23 mouse cellular contexts compared by ENCODE assay signal in genomic region chr7:79894790-79895189, GRCm38 (mm10). TPM values are rescaled to one million over a fixed set of nuclear protein-coding genes. Genes with fewer than 3 reads are reported as not detected.
"Had no signal": no experiment of that assay in that cellular context is flagged by ENCODE, and none has a peak within 500 bp of the region (broad histone marks: within the 10 kb centered on the region; RNA-seq: fewer than 3 reads in every experiment).

No protein-coding gene starts in this region.

- H3K9ac ChIP-seq: heart, embryonic 12.5 days; hindbrain, embryonic 12.5 days; hindbrain, embryonic 14.5 days; limb, embryonic 12.5 days; liver, embryonic 13.5 days had no signal

- H3K27ac ChIP-seq: gastrocnemius, adult 2 months; heart, embryonic 10.5 days; hindbrain, embryonic 10.5 days; hindbrain, embryonic 12.5 days; hindbrain, embryonic 14.5 days; left cerebral cortex, adult 2 months; limb, embryonic 10.5 days; limb, embryonic 12.5 days; liver, embryonic 13.5 days had no signal

- ATAC-seq: hindbrain, embryonic 16.5 days; inflammation-experienced regulatory T-cells, adult 6 months had no signal

- H3K4me2 ChIP-seq: heart, embryonic 12.5 days; hindbrain, embryonic 12.5 days; hindbrain, embryonic 14.5 days; limb, embryonic 12.5 days; liver, embryonic 11.5 days; liver, embryonic 13.5 days had no signal

- DNase-seq: gastrocnemius, adult 2 months; gastrocnemius, postnatal 10 days; gastrocnemius, postnatal 25 days; heart, adult 18-20 months; heart, postnatal 10 days; heart, postnatal 4 days; kidney, adult 18-20 months; kidney, postnatal 10 days; kidney, postnatal 36 days; liver; liver, embryonic 13.5 days had no signal

- H3K4me3 ChIP-seq: gastrocnemius, adult 2 months; heart, embryonic 10.5 days; heart, embryonic 12.5 days; hindbrain, embryonic 10.5 days; hindbrain, embryonic 12.5 days; left cerebral cortex, adult 2 months; limb, embryonic 10.5 days; limb, embryonic 12.5 days; liver, embryonic 13.5 days had no signal

- H3K9me3 ChIP-seq: heart, embryonic 10.5 days; heart, embryonic 12.5 days; hindbrain, embryonic 10.5 days; hindbrain, embryonic 12.5 days; limb, embryonic 10.5 days; limb, embryonic 12.5 days; liver, embryonic 13.5 days had no signal

- H3K4me1 ChIP-seq: hindbrain, embryonic 10.5 days; hindbrain, embryonic 12.5 days; limb, embryonic 10.5 days; limb, embryonic 12.5 days; liver, embryonic 13.5 days had no signal

- H3K27me3 ChIP-seq: heart, embryonic 12.5 days; hindbrain, embryonic 12.5 days; limb, embryonic 12.5 days; liver, embryonic 13.5 days had no signal

RNA-seq across cellular contexts. Expression of gene Anpep, which starts 33.9 kb away (rescaled TPM):
- total RNA-seq: granulocyte monocyte progenitor cell, adult 5-6 weeks had no signal
